Mouse (Mus musculus) heart, postnatal 0 days (tissue): Measurements from ENCODE around the gene Marveld1. TPM values are rescaled to one million over a fixed set of nuclear protein-coding genes. Genes with fewer than 3 reads are reported as not detected.

Experiments
- ATAC-seq: fragments of 200-750 bp; cut with Nextera tagmentation; 2 replicates; pipeline ENCODE4 v1.8.0; 2017; ENCODE audit warnings: low read depth, moderate number of reproducible peaks, moderate library complexity; ENCODE audit not compliant: insufficient read depth
- DNase-seq: peaks from one replicate; pipeline ENCODE4 v3.0.0-alpha.2; 2016; ENCODE audit warnings: low spot score
- H3K27ac ChIP-seq: fragments of 300-500 bp; sonication (generic); 2 replicates; pipeline ENCODE4 v1.5.1; 2014; ENCODE audit warnings: low read depth, mild to moderate bottlenecking
- H3K27me3 ChIP-seq: fragments of 300-500 bp; sonication (generic); 2 replicates; pipeline ENCODE4 v1.6.1; 2014; ENCODE audit warnings: low read length, mixed read lengths; ENCODE audit not compliant: control insufficient read depth, insufficient read depth
- H3K36me3 ChIP-seq: fragments of 300-500 bp; sonication (generic); replicated peaks from 2 replicates; pipeline ENCODE4 v1.6.1; 2014; ENCODE audit warnings: low read length, mixed read lengths; ENCODE audit not compliant: control insufficient read depth, insufficient read depth
- H3K4me1 ChIP-seq: fragments of 300-500 bp; sonication (generic); 2 replicates; pipeline ENCODE4 v1.6.1; 2014; ENCODE audit warnings: antibody characterized with exemption; ENCODE audit not compliant: control insufficient read depth, insufficient read depth
- H3K4me2 ChIP-seq: fragments of 300-500 bp; sonication (generic); 2 replicates; pipeline ENCODE4 v1.6.1; 2014; ENCODE audit warnings: low read depth, mild to moderate bottlenecking, low read length, moderate library complexity
- H3K4me3 ChIP-seq: fragments of 300-500 bp; sonication (generic); 2 replicates; pipeline ENCODE4 v1.5.1; 2014; ENCODE audit warnings: low read depth, low read length
- H3K9ac ChIP-seq: fragments of 300-500 bp; sonication (generic); replicated peaks from 2 replicates; pipeline ENCODE4 v1.6.1; 2014; ENCODE audit warnings: low read depth, low read length, mixed read lengths
- H3K9me3 ChIP-seq: fragments of 300-500 bp; sonication (generic); replicated peaks from 2 replicates; pipeline ENCODE4 v1.6.1; 2016; ENCODE audit warnings: low read length; ENCODE audit not compliant: control insufficient read depth
- CTCF ChIP-seq: IDR thresholded peaks from 2 replicates; pipeline ENCODE4 v1.5.1; 2016; ENCODE audit warnings: antibody characterized with exemption, control low read depth, low read depth
- EP300 ChIP-seq: IDR thresholded peaks from 2 replicates; pipeline ENCODE4 v1.6.1; 2016; ENCODE audit warnings: antibody characterized with exemption, low read depth
- WGBS: fragments of 180-500 bp; shearing (Covaris S2); extraction: QIAGEN DNeasy Blood & Tissue Kit; methylation state at CpG from one replicate; pipeline ENCODE4 v1.1.7; 2014; 5-methylcytosine and 5-hydroxymethylcytosine counted together
- polyA plus RNA-seq: library from polyadenylated mRNA; unstranded; fragments of >200 nt; fragmentation: Nextera tagmentation; extraction: Ambion mirVana; gene quantifications from 2 replicates; pipeline ENCODE4 v1.2.1, GENCODE M21; 2015
- total RNA-seq: library from RNA; depleted of rRNA; stranded (reverse); fragments of >200 nt; gene quantifications from 2 replicates; pipeline ENCODE4 v1.2.3, GENCODE M21; 2014; ENCODE audit warnings: low replicate concordance; rRNA removed

Marveld1 gene
- total and polyA plus RNA-seq, 2 experiments from 2014 or later, result 8.6 to 35.0 TPM

DNA sequence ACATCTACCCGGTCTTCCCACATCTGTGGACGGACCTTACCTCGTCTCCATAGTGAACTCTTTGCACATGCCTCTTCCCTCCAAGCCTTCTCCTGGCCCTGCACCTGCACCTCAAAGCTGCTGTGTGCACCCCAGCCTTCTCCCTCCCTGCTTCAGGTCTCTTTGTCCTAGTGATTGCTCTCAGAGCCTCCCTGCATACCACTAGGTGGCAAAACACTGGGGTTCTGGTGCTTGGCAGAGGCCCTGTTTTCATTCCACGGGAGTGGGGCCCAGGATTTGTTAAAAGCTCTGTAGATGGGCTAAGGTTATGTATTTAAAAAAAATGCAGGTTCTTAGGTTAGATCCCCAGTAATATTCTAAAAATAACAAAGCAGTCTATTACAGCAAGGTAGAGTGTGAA, 49.9 kb downstream of the Marveld1 start:
- peaks cover 2% of the 10 kb centered on the region for H3K4me1 ChIP-seq
- H3K4me3 ChIP-seq, result no peak overlapping the region
- DNase-seq (peak; percentile 8), ATAC-seq (no peak)
- WGBS, result 66% methylated on average over 4 of the region's 4 CpGs
- no peak overlapping the region for H3K4me2 ChIP-seq
- H3K9me3 ChIP-seq, result no peaks in the 10 kb centered on the region
- H3K27ac ChIP-seq, result no peak overlapping the region
- H3K27me3 ChIP-seq, result peaks cover 42% of the 10 kb centered on the region
- H3K36me3 ChIP-seq, result peaks cover 5% of the 10 kb centered on the region
- no peak overlapping the region for H3K9ac ChIP-seq
- TF ChIP-seq CTCF, result no peak
- TF ChIP-seq EP300, result no peak

- Histone ChIP-seq H3K9ac (no peak overlapping the region), H3K4me1 (peaks cover 4% of the 10 kb centered on the region), H3K9me3 (no peaks in the 10 kb centered on the region), H3K36me3 (no peaks in the 10 kb centered on the region), H3K27ac (no peak overlapping the region), H3K4me3 (no peak overlapping the region), H3K4me2 (no peak overlapping the region), H3K27me3 (peaks cover 52% of the 10 kb centered on the region)
- ATAC-seq (no peak), DNase-seq (no peak)
- WGBS, result 46% methylated on average over 11 of the region's 11 CpGs
- no peak for TF ChIP-seq CTCF
Observed at GRCm38 (mm10) chr19:42198026-42198425, 50.8 kb downstream of the Marveld1 start.

Other genes with a start within 250 kb of the Marveld1 start
- 290 and 335 TPM in 2 replicates for gene Pgam1, start 235.5 kb upstream of the Marveld1 start, total RNA-seq
- 196 and 199 TPM in 2 replicates for gene Pgam1, start 235.5 kb upstream of the Marveld1 start, polyA plus RNA-seq
- 1.7 and 14.9 TPM in 2 replicates for gene Exosc1, start 214.0 kb upstream of the Marveld1 start, total RNA-seq
- gene Exosc1, start 214.0 kb upstream of the Marveld1 start, polyA plus RNA-seq, result 32.1 and 32.6 TPM in 2 replicates
- 44.3 and 53.2 TPM in 2 replicates for gene Zdhhc16, start 213.9 kb upstream of the Marveld1 start, total RNA-seq
- 37.3 and 38.3 TPM in 2 replicates for gene Zdhhc16, start 213.9 kb upstream of the Marveld1 start, polyA plus RNA-seq
- gene Mms19, start 166.2 kb upstream of the Marveld1 start, total RNA-seq, result 34.9 and 39.3 TPM in 2 replicates
- 11.5 and 13.1 TPM in 2 replicates for gene Mms19, start 166.2 kb upstream of the Marveld1 start, polyA plus RNA-seq
- gene Ubtd1, start 165.6 kb upstream of the Marveld1 start, total RNA-seq, result 29.6 and 38.7 TPM in 2 replicates
- 21.9 and 24.8 TPM in 2 replicates for gene Ubtd1, start 165.6 kb upstream of the Marveld1 start, polyA plus RNA-seq
- not detected in 2 replicates for gene Ankrd2, start 111.4 kb upstream of the Marveld1 start, total RNA-seq
- 0.14 TPM in 2 replicates for gene Ankrd2, start 111.4 kb upstream of the Marveld1 start, polyA plus RNA-seq
- gene Hoga1, start 101.8 kb upstream of the Marveld1 start, total RNA-seq, result 1.2 and 1.3 TPM in 2 replicates
- 1.4 and 1.5 TPM in 2 replicates for gene Hoga1, start 101.8 kb upstream of the Marveld1 start, polyA plus RNA-seq
- gene 4933411K16Rik, start 95.2 kb upstream of the Marveld1 start, total RNA-seq, result 0.15 TPM in 1 of 2 replicates, not detected in the other
- not detected in 2 replicates for gene 4933411K16Rik, start 95.2 kb upstream of the Marveld1 start, polyA plus RNA-seq
- 1.7 and 2.3 TPM in 2 replicates for gene Morn4, start 61.0 kb upstream of the Marveld1 start, total RNA-seq
- gene Morn4, start 61.0 kb upstream of the Marveld1 start, polyA plus RNA-seq, result 5.2 and 5.7 TPM in 2 replicates
- gene Pi4k2a, start 56.9 kb upstream of the Marveld1 start, total RNA-seq, result 6.7 and 6.9 TPM in 2 replicates
- gene Pi4k2a, start 56.9 kb upstream of the Marveld1 start, polyA plus RNA-seq, result 12.6 and 13.4 TPM in 2 replicates
- gene Avpi1, start 18.3 kb upstream of the Marveld1 start, total RNA-seq, result 39.9 and 52.6 TPM in 2 replicates
- gene Avpi1, start 18.3 kb upstream of the Marveld1 start, polyA plus RNA-seq, result 43.0 and 46.0 TPM in 2 replicates
- 20.4 and 27.2 TPM in 2 replicates for gene Zfyve27, start 16.6 kb downstream of the Marveld1 start, total RNA-seq
- 16.2 and 18.3 TPM in 2 replicates for gene Zfyve27, start 16.6 kb downstream of the Marveld1 start, polyA plus RNA-seq
- gene Sfrp5, start 54.9 kb downstream of the Marveld1 start, total RNA-seq, result 2.3 and 4.9 TPM in 2 replicates
- 1.7 and 1.8 TPM in 2 replicates for gene Sfrp5, start 54.9 kb downstream of the Marveld1 start, polyA plus RNA-seq
- gene Golga7b, start 100.2 kb downstream of the Marveld1 start, total RNA-seq, result not detected in 2 replicates
- gene Golga7b, start 100.2 kb downstream of the Marveld1 start, polyA plus RNA-seq, result 0.23 and 0.30 TPM in 2 replicates